Mouse (Mus musculus): ENCODE data around the gene Utf1. TPM values are rescaled to one million over a fixed set of nuclear protein-coding genes. Genes with fewer than 3 reads are reported as not detected.

Utf1 gene
- polyA plus RNA-seq (2014; fragmentation: Nextera tagmentation; extraction: Ambion mirVana): 0.22 TPM in 1 of 2 replicates, not detected in the other

- peak within 1 kb of the TSS; percentile 60 for H3K4me2 ChIP-seq (ENCODE audit: low read depth, low read length)
- WGBS: under 1% methylated on average over 26 of the region's 59 CpGs
- no peaks in the 10 kb centered on the region for H3K36me3 ChIP-seq (ENCODE audit: control insufficient read depth, insufficient read depth, low read length)
- peaks cover 72% of the 10 kb centered on the region for H3K27me3 ChIP-seq (replicated peaks; ENCODE audit: control insufficient read depth, insufficient read depth, low read length)
- peak; percentile 28; the same call in 1 of the 2 replicates for ATAC-seq (ENCODE audit: low read depth)
- no peaks in the 10 kb centered on the region for H3K4me1 ChIP-seq (ENCODE audit: control insufficient read depth, insufficient read depth, low read length)
- peak within 1 kb of the TSS; percentile 41 for H3K4me3 ChIP-seq (ENCODE audit: low read depth, low read length)
- H3K27ac ChIP-seq (replicated peaks; ENCODE audit: low read depth, low read length): no peak within 1 kb of the TSS
- peak within 1 kb of the TSS; percentile 45 for H3K9ac ChIP-seq (ENCODE audit: low read depth, low read length)
- DNase-seq (ENCODE audit: low spot score): peak; percentile 31
- no peaks in the 10 kb centered on the region for H3K9me3 ChIP-seq (ENCODE audit: control insufficient read depth, low read length)
Measured at GRCm38 (mm10) chr7:139943674-139944281, at the start of gene Utf1. TSS of gene Utf1 (plus strand) at chr7:139943789.

- ATAC-seq (ENCODE audit: low read depth) (peak; percentile 66; the same call in 1 of the 2 replicates), DNase-seq (ENCODE audit: low spot score) (no peak)
- Histone ChIP-seq H3K9ac (ENCODE audit: low read depth, low read length) (peak within 1 kb of the TSS; percentile 58), H3K36me3 (ENCODE audit: control insufficient read depth, insufficient read depth, low read length) (no peaks in the 10 kb centered on the region), H3K4me2 (ENCODE audit: low read depth, low read length) (peak within 1 kb of the TSS; percentile 87), H3K27ac (replicated peaks; ENCODE audit: low read depth, low read length) (no peak within 1 kb of the TSS), H3K4me1 (ENCODE audit: control insufficient read depth, insufficient read depth, low read length) (0 out of 2 replicates have a peak, but pooled peaks cover 7% of the 10 kb centered on the region), H3K4me3 (ENCODE audit: low read depth, low read length) (peak within 1 kb of the TSS; percentile 46), H3K9me3 (ENCODE audit: control insufficient read depth, low read length) (no peaks in the 10 kb centered on the region), H3K27me3 (replicated peaks; ENCODE audit: control insufficient read depth, insufficient read depth, low read length) (peaks cover 48% of the 10 kb centered on the region)
- WGBS: 6% methylated on average over 24 of the region's 50 CpGs
Measured at GRCm38 (mm10) chr7:139894655-139895557, 48.7 kb upstream of the Utf1 start, which contains the start of gene Kndc1. TSS of gene Kndc1 (plus strand) at chr7:139894696.

- Histone ChIP-seq H3K27me3 (replicated peaks; ENCODE audit: control insufficient read depth, insufficient read depth, low read length) (peaks cover 44% of the 10 kb centered on the region), H3K9ac (ENCODE audit: low read depth, low read length) (no peak overlapping the region), H3K36me3 (ENCODE audit: control insufficient read depth, insufficient read depth, low read length) (no peaks in the 10 kb centered on the region), H3K4me3 (ENCODE audit: low read depth, low read length) (no peak overlapping the region), H3K4me1 (ENCODE audit: control insufficient read depth, insufficient read depth, low read length) (0 out of 2 replicates have a peak, but pooled peaks cover 7% of the 10 kb centered on the region), H3K4me2 (ENCODE audit: low read depth, low read length) (no peak overlapping the region), H3K27ac (replicated peaks; ENCODE audit: low read depth, low read length) (no peak overlapping the region), H3K9me3 (ENCODE audit: control insufficient read depth, low read length) (no peaks in the 10 kb centered on the region)
- ATAC-seq (ENCODE audit: low read depth) (no peak), DNase-seq (ENCODE audit: low spot score) (no peak)
- WGBS: 75% methylated on average over 7 of the region's 7 CpGs
Measured at GRCm38 (mm10) chr7:139896271-139896670, 47.3 kb upstream of the Utf1 start.

- ATAC-seq (ENCODE audit: low read depth): no peak
- Histone ChIP-seq H3K27ac (replicated peaks; ENCODE audit: low read depth, low read length) (no peak overlapping the region), H3K27me3 (replicated peaks; ENCODE audit: control insufficient read depth, insufficient read depth, low read length) (peaks cover 44% of the 10 kb centered on the region), H3K9me3 (ENCODE audit: control insufficient read depth, low read length) (no peaks in the 10 kb centered on the region), H3K4me1 (ENCODE audit: control insufficient read depth, insufficient read depth, low read length) (0 out of 2 replicates have a peak, but pooled peaks cover 7% of the 10 kb centered on the region), H3K36me3 (ENCODE audit: control insufficient read depth, insufficient read depth, low read length) (no peaks in the 10 kb centered on the region), H3K9ac (ENCODE audit: low read depth, low read length) (no peak overlapping the region), H3K4me2 (ENCODE audit: low read depth, low read length) (no peak overlapping the region), H3K4me3 (ENCODE audit: low read depth, low read length) (no peak overlapping the region)
- DNase-seq (ENCODE audit: low spot score): no peak
- WGBS: 77% methylated on average over 7 of the region's 7 CpGs
Measured at GRCm38 (mm10) chr7:139896796-139897195, 46.8 kb upstream of the Utf1 start.

GRCm38 (mm10) chr7:139898606-139899005, 45.0 kb upstream of the Utf1 start:
- Histone ChIP-seq H3K36me3 (ENCODE audit: control insufficient read depth, insufficient read depth, low read length) (no peaks in the 10 kb centered on the region), H3K9ac (ENCODE audit: low read depth, low read length) (no peak overlapping the region), H3K4me2 (ENCODE audit: low read depth, low read length) (no peak overlapping the region), H3K9me3 (ENCODE audit: control insufficient read depth, low read length) (no peaks in the 10 kb centered on the region), H3K4me3 (ENCODE audit: low read depth, low read length) (no peak overlapping the region), H3K27ac (replicated peaks; ENCODE audit: low read depth, low read length) (no peak overlapping the region), H3K4me1 (ENCODE audit: control insufficient read depth, insufficient read depth, low read length) (0 out of 2 replicates have a peak, but pooled peaks cover 7% of the 10 kb centered on the region), H3K27me3 (replicated peaks; ENCODE audit: control insufficient read depth, insufficient read depth, low read length) (peaks cover 34% of the 10 kb centered on the region)
- DNase-seq (ENCODE audit: low spot score) (no peak), ATAC-seq (ENCODE audit: low read depth) (no peak)
- WGBS: 84% methylated on average over 2 of the region's 2 CpGs

- Histone ChIP-seq H3K36me3 (ENCODE audit: control insufficient read depth, insufficient read depth, low read length) (no peaks in the 10 kb centered on the region), H3K4me1 (ENCODE audit: control insufficient read depth, insufficient read depth, low read length) (0 out of 2 replicates have a peak, but pooled peaks cover 4% of the 10 kb centered on the region), H3K27ac (replicated peaks; ENCODE audit: low read depth, low read length) (no peak overlapping the region), H3K4me3 (ENCODE audit: low read depth, low read length) (no peak overlapping the region), H3K9me3 (ENCODE audit: control insufficient read depth, low read length) (no peaks in the 10 kb centered on the region), H3K4me2 (ENCODE audit: low read depth, low read length) (no peak overlapping the region), H3K27me3 (replicated peaks; ENCODE audit: control insufficient read depth, insufficient read depth, low read length) (peaks cover 25% of the 10 kb centered on the region), H3K9ac (ENCODE audit: low read depth, low read length) (no peak overlapping the region)
- DNase-seq (ENCODE audit: low spot score): no peak
- WGBS: 79% methylated on average over 7 of the region's 7 CpGs
- ATAC-seq (ENCODE audit: low read depth): no peak
Measured at GRCm38 (mm10) chr7:139899505-139899904, 44.1 kb upstream of the Utf1 start.

- H3K4me2 ChIP-seq (ENCODE audit: low read depth, low read length): no peak overlapping the region
- no peaks in the 10 kb centered on the region for H3K4me1 ChIP-seq (ENCODE audit: control insufficient read depth, insufficient read depth, low read length)
- DNase-seq (ENCODE audit: low spot score) (no peak), ATAC-seq (ENCODE audit: low read depth) (no peak)
- no peak overlapping the region for H3K27ac ChIP-seq (replicated peaks; ENCODE audit: low read depth, low read length)
- 92% methylated on average over 7 of the region's 7 CpGs for WGBS
- H3K9me3 ChIP-seq (ENCODE audit: control insufficient read depth, low read length): no peaks in the 10 kb centered on the region
- H3K4me3 ChIP-seq (ENCODE audit: low read depth, low read length): no peak overlapping the region
- H3K36me3 ChIP-seq (ENCODE audit: control insufficient read depth, insufficient read depth, low read length): no peaks in the 10 kb centered on the region
- H3K9ac ChIP-seq (ENCODE audit: low read depth, low read length): no peak overlapping the region
- H3K27me3 ChIP-seq (replicated peaks; ENCODE audit: control insufficient read depth, insufficient read depth, low read length): peaks cover 21% of the 10 kb centered on the region
Measured at GRCm38 (mm10) chr7:139900456-139900855, 43.1 kb upstream of the Utf1 start.

GRCm38 (mm10) chr7:139900896-139901295, 42.7 kb upstream of the Utf1 start:
- Histone ChIP-seq H3K4me1 (ENCODE audit: control insufficient read depth, insufficient read depth, low read length) (no peaks in the 10 kb centered on the region), H3K4me2 (ENCODE audit: low read depth, low read length) (no peak overlapping the region), H3K27me3 (replicated peaks; ENCODE audit: control insufficient read depth, insufficient read depth, low read length) (peaks cover 18% of the 10 kb centered on the region), H3K27ac (replicated peaks; ENCODE audit: low read depth, low read length) (no peak overlapping the region), H3K36me3 (ENCODE audit: control insufficient read depth, insufficient read depth, low read length) (no peaks in the 10 kb centered on the region), H3K9ac (ENCODE audit: low read depth, low read length) (no peak overlapping the region), H3K4me3 (ENCODE audit: low read depth, low read length) (no peak overlapping the region), H3K9me3 (ENCODE audit: control insufficient read depth, low read length) (no peaks in the 10 kb centered on the region)
- 67% methylated on average over 6 of the region's 6 CpGs for WGBS
- DNase-seq (ENCODE audit: low spot score) (no peak), ATAC-seq (ENCODE audit: low read depth) (no peak)

All from embryonic facial prominence, embryonic 14.5 days (tissue).